Mouse (Mus musculus) urinary bladder, postnatal 25 days (tissue): ENCODE data around the gene Slc9a9.

ENCODE experiments used
- DNase-seq: peaks from one replicate; pipeline ENCODE4 v3.0.0; 2022; ENCODE audit warnings: low spot score

Gene Slc9a9

GRCm38 (mm10) chr9:94838479-94839031 is 168.8 kb downstream of the Slc9a9 start:
- no peak for DNase-seq

- DNase-seq = no peak
Measured at GRCm38 (mm10) chr9:94839204-94839603, 169.5 kb downstream of the Slc9a9 start.

GRCm38 (mm10) chr9:94840398-94840797 is 170.7 kb downstream of the Slc9a9 start:
- DNase-seq = no peak

- no peak for DNase-seq
Measured at GRCm38 (mm10) chr9:94840972-94841371, 171.3 kb downstream of the Slc9a9 start.

- DNase-seq = no peak
Measured at GRCm38 (mm10) chr9:94844176-94844575, 174.5 kb downstream of the Slc9a9 start.

- DNase-seq = no peak
Measured at GRCm38 (mm10) chr9:94847624-94848023, 177.9 kb downstream of the Slc9a9 start.

- DNase-seq = no peak
Measured at GRCm38 (mm10) chr9:94851550-94851949, 181.8 kb downstream of the Slc9a9 start.

GRCm38 (mm10) chr9:94856093-94856492 is 186.4 kb downstream of the Slc9a9 start:
- no peak for DNase-seq

- no peak for DNase-seq
Measured at GRCm38 (mm10) chr9:94868557-94868956, 198.8 kb downstream of the Slc9a9 start.

- no peak for DNase-seq
Measured at GRCm38 (mm10) chr9:94869023-94869799, 199.5 kb downstream of the Slc9a9 start.

- DNase-seq = no peak
Measured at GRCm38 (mm10) chr9:94882517-94882916, 212.8 kb downstream of the Slc9a9 start.

GRCm38 (mm10) chr9:94883435-94883834 is 213.7 kb downstream of the Slc9a9 start:
- DNase-seq = no peak

GRCm38 (mm10) chr9:94885151-94885550 is 215.4 kb downstream of the Slc9a9 start:
- no peak for DNase-seq

GRCm38 (mm10) chr9:94889647-94890046 is 219.9 kb downstream of the Slc9a9 start:
- no peak for DNase-seq

- DNase-seq = no peak
Measured at GRCm38 (mm10) chr9:94895882-94896281, 226.2 kb downstream of the Slc9a9 start.

- no peak for DNase-seq
Measured at GRCm38 (mm10) chr9:94904180-94904579, 234.5 kb downstream of the Slc9a9 start.

- no peak for DNase-seq
Measured at GRCm38 (mm10) chr9:94907020-94907610, 237.4 kb downstream of the Slc9a9 start.

- no peak for DNase-seq
Measured at GRCm38 (mm10) chr9:94912071-94912470, 242.4 kb downstream of the Slc9a9 start.

GRCm38 (mm10) chr9:94922062-94922461 is 252.4 kb downstream of the Slc9a9 start:
- DNase-seq = no peak

- no peak for DNase-seq
Measured at GRCm38 (mm10) chr9:94925845-94926244, 256.1 kb downstream of the Slc9a9 start.

GRCm38 (mm10) chr9:94927101-94927500 is 257.4 kb downstream of the Slc9a9 start:
- DNase-seq = no peak

- DNase-seq = no peak
Measured at GRCm38 (mm10) chr9:94945569-94946135, 275.9 kb downstream of the Slc9a9 start.

- no peak for DNase-seq
Measured at GRCm38 (mm10) chr9:94947246-94947645, 277.5 kb downstream of the Slc9a9 start.
